Mouse (Mus musculus) spleen, postnatal 14 days (tissue): ENCODE data around the gene Nphp4.

Experiments used
- DNase-seq, 2 experiments: peaks; one replicate each; pipeline ENCODE4 v3.0.0; 2021 to 2022; ENCODE audit warnings: low spot score in 2 of 2

Gene Nphp4

DNA sequence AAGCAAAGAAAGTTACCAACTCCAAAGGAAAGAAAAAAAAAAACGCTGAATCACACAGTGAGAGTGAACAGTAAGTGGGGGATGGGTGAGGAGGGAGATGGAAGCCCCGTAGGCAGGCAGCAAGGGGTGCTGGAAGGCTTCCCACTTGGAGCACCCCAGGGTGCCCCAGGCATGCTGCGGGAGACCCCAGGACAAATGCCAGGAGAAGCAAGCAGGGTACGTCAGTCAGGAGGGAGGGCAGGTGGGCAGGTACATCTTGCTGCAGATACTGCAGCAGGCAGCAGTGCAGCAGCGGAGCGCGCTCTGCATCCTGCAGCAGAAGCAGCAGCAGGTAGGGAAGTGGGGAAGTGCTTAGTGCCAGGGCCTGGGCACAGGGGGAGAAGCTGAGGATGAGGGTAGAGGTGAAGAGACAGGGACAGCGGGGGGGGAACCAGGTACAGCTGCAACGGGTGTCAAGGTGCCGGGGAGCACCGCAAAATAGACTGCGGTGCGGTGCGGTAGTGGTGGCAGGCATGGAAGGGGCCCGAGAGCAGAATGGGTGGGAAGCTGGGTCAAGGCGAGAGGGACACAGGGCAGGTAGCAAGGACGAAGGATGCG is at the start of gene Nphp4:
TSS of gene Nphp4 (plus strand) at position 280 of the 597 bp plus-strand sequence.
- DNase-seq = no peak

DNA sequence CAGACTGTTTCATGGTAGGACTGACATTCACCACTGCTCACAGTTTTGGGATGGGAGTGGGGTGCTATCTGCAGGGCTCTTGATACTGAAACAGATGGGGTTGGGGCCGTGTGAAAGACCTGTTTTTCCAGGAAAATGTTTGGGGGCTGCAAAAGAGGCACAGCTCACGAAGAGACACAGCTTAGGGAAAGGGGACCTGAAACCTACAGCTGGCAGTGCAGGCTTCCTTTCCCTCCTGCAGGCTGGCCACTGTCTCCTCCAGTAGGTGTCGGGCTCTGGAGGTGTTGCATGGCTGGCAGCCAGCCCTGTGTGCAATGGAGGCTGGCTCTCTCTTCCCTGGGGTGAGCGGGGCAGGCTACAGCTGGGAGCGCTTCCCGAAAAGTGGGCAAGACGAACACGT is 48.2 kb upstream of the Nphp4 start:
- no peak for DNase-seq

DNA sequence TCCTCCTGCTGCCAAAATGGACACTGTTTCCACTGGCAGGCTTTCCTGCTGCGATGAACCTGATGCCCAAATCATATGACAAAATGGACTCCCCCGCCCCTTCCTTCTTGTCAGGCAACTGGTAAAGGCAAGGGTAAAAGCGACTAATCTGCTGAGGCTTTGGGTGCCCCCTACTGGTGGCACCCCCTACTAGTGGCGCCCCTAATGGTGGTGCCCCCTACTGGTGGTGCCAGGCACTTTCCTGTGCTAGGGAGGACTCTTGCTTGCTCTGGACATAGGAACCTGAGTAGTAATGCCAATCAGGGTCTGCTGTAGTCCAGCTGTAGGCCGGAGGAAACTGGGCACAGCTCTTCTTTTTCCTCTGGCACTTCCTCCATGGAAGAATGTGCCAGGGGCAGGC is 44.2 kb upstream of the Nphp4 start:
- DNase-seq = no peak

DNA sequence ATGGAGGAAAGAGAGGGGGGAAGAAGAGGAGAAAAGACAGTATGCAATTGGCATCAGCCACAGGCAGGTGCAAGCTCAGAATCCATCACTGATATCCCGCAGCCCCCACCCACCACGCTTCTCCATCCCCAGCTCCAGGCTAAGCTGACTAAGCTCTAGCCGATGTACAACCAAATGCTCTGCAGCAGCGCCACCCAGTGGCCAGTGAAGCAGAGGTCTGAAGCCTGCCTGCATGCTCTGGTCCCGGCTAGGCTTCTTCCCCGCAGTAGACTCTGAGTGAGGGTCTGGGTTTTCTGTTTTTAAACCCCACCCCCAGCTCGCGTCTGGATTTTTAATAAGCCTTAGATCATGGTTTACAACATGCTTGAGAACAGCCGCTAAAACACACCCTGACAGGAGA is 41.7 kb upstream of the Nphp4 start:
- DNase-seq = peak; percentile 44 to 67

DNA sequence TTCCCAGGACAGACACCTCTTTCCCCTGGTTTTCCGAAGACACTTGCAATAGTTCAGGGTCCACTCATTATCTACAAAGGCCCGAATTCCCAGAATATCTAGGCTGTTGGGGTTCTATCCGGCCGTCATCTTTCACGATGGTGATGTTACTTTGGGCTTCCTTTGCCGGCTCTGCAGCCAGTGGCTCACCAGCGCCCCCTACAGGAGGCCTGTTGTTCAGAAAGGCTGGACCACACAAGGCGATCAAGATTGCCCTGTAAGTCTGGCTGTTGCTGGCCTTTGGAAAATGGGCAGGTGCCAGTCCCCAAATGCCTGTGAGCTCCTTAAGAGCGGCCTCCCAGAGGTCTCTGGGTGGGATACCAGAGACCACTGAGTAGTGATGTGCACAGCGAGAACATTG is 41.3 kb upstream of the Nphp4 start:
- DNase-seq = peak in 1 of 2 experiments; percentile 54

DNA sequence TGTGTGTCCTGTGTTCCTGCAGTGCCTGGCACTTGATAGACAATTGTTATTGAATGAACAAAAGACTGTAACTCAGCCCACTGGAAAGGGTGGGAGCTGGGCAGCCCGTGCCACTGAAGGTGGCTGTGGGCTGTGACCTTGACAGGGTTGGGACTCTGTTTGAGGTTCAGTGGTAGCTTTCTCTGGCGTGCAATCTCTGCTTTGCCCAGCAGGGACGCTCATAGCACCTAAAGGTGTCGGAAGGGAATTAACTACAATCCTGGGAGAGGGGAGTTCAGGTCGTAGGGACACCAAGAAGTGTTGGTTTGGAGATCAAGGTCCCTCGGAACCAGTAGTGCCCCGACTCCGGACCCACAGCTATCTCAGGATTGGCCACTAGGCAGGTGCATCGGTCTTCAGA is 35.6 kb upstream of the Nphp4 start:
- DNase-seq = no peak

DNA sequence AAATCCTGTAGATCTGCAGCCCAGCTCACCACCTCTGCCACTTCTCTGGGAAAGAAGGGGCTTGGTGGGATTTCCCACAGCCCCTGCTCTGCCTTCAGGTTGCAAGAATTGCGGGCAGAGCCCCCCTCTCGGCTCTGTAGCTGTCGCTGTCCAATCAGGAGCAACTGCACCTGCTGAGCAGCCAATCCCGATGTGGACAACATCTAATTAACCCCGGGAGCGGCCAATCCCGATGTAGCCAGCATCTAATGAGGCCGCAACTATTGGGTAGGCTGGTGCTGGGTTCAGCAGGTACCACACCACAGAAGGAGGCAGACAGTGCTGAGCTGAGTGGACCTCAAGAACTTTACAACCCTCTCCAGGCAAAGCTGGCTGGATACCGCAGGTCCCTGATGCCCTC is 35.0 kb upstream of the Nphp4 start:
- no peak for DNase-seq

DNA sequence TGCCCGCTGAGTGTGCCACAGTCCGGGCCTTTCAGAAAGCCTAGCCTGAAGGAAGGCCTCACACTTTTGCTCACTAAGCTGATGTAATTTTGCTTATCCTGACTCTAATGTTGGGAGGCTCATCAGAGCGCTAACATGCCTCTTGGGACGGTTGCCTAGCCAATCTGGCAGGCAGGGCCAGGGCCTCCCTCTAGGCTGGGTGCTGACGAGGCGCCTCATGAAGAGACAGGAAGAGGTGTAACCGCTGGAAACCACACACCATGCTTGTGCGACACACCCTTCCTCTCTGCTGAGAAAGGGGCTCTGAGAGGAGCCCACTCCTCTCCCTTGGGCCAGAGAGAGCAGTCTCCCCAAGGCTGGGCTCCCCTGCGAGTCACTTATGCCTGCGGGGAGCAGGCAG is 30.3 kb upstream of the Nphp4 start:
- DNase-seq = peak; percentile 26 to 38

DNA sequence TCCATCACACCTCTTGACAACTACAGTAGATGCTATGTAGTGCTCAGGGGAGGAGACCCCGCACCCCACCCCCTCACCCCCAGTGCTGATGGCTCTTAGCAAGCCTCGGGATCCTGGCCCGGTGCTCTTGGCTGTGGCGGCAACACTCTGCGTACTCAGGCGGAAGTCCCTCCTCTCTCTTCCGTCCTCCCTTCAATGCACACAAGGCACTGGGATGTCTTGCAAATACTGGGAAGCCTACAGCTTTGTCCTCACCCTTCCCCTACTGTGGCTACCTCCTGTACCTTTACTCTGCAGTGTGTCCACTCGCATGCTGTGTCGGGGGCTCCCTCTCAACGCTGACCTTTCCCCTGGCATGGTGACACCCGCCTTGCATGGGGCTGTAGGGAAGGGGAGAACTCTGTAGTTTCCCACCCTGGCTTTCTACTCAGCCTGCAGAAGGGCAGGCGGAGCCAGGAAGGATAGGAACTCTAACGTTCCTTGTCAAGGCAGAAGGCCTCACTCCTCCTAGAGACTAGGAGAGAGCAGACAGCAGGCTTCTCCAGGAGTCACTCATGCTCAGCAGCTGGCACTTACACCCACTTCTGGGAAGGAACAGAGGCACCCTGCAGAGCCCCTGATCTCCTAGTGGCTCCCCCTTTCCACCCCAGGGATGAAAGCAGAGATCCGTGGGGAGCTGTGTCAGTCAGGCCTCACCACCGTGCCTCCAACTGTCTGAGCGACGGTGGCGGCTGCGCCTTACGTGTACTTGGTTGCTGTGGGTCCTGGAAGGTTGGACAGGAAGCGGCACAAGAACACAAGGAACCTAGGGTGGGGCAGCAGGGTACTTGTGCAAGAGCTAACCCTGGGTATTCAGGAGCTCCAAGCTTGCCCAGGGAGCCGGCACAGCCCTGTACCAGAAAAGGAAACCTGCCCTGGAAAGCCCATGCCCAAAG is 28.5 kb upstream of the Nphp4 start:
- no peak for DNase-seq

DNA sequence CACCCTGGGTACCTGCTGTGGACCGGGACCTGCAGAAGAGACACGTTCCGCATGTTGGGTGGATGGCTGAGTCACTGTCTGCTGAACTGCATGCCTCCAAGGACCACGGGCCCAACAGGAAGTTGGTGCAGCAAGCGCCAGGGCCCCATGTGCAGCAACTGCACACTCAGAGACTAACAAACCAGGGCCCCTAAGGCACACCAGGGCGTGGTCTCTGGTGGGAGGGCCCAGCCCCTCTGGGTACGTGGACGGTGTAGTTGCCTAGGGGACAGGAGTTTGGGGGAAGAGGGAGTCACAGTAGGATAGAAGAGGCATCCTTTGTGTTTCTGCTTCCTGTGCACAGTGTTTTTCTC is 27.9 kb upstream of the Nphp4 start:
- DNase-seq = peak; percentile 42 to 54

DNA sequence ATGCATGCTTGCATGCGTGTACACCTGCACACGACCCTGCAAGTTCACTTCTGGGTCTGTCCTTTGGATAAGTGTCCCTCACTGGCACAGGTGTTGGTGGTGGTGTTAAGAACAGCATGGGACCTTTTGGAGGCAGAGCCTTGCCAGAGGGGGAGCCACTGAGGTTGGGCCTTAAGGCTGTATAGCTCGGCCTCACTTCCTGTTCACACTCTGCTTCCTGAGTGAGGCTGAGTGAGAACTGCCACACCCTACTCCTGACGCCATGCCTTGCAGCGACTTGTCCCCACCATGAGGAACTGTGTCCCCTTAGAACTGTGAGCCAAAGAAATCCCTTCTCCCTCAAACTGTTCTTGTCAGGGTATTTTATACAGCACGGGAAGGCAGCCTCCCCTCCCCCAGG is 25.1 kb upstream of the Nphp4 start:
- DNase-seq = no peak

DNA sequence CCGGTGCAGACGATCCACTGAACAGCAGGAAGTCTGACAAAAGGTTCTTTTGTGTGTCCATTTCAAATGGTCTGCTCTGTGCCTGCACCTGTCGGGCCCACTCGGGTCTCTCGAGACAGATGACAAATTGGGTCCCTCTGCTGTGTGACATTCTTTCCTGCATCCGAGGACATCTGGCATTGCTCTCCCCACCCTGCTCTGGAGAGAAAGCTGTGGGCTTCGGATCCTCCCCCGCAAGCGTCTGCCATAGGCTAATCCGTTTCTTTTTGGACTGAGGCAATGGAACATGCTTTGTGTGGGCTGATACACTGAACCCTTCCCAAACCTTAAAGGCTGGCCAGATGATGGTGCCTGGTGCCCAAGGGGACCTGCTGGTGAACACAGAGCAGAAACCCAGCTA is 23.4 kb upstream of the Nphp4 start:
- no peak for DNase-seq

DNA sequence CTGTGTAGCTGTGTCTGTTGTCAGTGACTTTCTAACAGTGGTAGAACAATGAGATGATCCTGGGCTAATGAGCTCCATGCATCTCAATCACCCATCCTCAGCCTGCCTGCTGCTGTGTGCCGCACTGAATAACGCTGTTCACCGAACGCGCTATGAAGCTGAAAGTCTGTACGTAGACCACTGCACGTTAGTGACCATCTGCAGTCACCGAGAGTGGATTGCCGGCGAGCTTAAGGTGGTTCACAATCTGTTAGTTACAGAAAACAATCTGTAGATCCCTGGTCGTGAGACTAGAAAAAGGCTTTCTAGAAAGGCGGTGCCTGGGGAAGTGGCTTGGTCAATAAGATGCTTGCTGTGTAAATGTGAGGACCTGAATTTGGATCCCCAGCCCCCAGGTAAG is 22.4 kb upstream of the Nphp4 start:
- DNase-seq = no peak

DNA sequence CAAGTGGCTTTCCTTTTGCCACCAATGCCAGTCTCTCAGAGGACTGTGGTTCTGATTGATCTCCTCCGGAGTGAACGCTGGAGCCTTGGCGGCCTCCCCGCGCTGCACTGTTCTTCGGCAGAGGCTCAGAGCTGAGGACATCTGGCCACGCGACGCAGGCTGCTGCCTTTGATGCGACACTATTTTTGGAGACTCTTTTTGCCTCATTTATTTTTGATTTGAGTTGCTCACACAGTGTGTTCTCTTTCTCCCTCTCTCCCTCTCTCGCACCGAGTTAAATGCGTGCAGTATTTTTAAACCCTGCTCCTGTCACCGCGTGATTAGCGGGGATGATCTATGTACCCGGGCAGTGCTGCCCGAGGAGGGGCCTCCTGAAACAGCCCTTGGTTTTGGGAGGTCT is 19.9 kb upstream of the Nphp4 start:
- no peak for DNase-seq

DNA sequence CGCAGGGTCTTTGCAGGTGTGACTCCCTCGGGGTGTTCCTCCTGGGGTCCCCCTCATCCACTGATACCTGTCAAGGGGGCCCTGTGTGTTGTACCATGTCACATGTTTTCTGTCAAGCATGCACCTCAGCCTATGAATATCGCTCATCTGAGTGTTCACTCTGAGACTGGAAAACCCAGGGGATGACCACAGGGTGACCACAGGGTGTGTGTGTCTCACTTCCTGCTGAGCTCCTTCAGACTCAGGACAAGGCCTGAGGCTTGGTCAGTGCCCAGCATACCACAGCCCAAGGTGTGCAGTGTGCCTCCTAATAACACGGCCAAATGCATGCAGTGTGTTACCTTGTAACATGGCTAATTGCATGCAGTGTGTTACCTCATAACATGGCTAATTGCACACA is 18.8 kb upstream of the Nphp4 start:
- DNase-seq = no peak

DNA sequence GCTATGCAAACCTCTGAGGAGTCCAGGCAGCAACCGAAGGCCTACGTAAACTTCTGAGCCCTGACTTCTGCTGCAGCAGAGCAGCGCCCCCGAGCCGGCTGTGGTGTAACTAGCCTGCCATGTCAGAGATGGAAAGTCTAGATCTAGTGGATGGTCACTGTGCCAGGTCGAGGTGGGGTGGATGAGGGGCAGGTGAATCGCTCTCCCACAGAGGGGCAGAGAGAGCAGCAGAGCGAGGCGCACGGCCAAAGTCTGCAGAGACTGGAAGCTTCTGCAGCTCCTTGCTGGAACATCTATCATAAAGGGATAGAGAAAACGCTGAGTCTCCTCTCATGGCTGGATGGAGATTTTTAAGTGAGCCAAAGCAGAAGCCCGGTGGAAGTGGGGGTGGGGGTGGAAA is 14.0 kb upstream of the Nphp4 start:
- no peak for DNase-seq

DNA sequence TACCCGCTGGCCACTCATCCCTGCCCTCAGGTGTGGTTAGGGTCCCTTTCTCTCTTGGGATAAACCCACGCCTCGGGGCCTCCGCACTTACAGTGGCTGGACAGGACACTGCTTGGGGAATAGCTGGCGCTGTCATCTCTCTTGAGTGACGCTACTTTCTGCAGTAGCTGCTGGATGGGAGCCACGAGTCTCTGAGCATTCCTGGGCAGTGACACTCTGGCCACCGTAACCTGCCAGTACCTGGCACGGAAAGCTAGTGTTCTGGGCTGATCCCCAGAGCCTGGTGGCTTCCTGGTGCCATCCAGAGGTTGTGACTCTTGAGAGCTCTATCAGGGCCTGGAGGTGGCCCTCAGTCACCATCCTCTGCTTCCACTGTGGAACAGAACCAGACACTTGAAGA is 13.4 kb upstream of the Nphp4 start:
- no peak for DNase-seq

DNA sequence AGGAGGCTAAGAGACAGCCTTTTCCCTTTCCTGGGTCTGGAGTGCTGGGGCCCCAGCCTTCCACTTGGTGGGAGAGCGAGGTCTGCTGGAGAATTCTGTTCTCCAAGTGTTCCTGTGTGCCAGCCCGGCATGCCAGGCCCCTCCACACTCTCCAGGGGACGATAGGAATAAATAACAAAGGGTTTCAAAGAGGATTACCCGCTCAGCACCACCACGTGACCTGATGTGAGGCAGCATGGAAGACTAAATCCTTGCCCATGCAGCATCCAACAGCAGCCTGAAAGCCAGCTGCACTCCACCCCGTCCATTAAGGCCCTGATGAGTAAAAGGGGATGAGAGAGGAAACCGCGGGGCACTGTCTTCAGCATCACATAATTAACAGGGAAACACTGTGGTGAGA is 11.4 kb upstream of the Nphp4 start:
- DNase-seq = no peak

DNA sequence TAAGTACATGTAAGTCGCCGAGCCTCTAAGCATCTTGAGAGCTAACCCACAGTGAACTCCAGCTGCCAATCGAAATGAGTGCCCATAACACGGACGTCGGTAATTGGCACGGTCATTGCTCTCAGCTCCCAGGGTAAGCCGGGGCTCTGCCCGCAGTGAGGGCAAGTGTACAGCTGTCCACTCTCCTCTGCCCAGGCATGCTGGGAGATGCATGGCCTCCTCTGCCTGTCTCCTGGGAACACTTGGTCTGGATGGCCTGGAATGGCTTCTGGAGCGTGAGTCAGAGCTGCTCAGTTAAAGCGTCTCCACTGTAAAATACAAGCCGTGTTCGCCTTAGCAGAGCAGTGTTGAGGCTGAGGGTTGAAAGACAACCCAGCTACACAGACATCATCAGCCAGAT is 9.9 kb upstream of the Nphp4 start:
- no peak for DNase-seq

DNA sequence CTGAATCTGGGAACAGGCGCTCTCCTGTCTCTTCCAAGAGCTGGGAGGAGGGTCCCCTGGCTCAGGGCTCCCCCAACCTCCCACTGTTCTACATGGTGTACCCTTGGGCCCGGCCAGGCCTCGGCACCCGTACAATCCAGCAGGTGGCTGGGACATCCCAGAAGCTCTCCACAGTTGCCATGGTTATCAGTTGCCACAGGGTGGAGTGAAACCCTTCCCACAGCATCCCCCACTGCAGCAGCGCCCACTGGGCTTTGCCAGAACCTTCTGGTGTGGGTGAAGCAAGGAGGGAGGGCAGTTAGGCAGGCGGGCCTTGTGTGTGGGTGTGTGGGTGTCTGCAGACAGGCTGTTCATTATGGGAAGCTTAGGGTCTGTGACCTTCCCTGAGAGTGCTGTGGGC is 8.6 kb upstream of the Nphp4 start:
- no peak for DNase-seq

DNA sequence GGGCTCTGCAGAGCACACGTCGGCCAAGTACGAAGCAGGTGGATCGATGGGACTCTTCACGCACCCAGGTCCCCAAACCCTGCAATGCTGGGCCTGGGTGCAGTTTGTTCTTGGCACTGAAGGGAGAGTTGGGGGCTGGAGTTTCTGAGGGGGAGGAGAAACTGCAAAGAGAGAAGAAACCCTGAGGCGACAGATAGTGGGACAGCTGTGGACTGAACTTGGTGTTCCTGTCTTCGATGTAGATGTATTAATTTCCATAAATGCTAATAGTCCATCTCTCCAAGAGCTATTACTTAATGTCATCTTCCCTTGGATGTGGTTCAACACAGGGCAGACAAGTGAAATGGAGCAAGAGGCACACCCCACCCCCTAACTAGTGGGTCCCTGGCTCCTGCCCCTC is 565 bp upstream of the Nphp4 start:
- DNase-seq = no peak

DNA sequence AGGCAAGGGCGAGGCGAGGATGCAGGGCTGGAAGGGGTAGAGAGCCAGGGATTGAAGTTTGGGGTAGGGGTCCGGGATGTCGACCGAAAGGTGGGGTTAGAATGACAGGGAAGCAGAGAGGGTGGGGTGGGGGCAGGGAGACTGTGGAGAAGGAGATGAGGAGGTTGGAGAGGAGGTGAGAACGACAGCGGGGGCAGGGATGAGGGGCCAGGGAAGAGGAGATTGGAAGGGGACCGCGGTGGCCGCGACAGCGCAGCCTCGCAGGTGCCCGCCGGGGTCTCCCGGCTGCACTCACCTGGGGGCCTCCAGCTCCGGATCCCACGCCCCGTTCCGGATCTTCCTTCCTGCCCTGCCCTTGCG is 580 bp downstream of the Nphp4 start:
- DNase-seq = no peak

DNA sequence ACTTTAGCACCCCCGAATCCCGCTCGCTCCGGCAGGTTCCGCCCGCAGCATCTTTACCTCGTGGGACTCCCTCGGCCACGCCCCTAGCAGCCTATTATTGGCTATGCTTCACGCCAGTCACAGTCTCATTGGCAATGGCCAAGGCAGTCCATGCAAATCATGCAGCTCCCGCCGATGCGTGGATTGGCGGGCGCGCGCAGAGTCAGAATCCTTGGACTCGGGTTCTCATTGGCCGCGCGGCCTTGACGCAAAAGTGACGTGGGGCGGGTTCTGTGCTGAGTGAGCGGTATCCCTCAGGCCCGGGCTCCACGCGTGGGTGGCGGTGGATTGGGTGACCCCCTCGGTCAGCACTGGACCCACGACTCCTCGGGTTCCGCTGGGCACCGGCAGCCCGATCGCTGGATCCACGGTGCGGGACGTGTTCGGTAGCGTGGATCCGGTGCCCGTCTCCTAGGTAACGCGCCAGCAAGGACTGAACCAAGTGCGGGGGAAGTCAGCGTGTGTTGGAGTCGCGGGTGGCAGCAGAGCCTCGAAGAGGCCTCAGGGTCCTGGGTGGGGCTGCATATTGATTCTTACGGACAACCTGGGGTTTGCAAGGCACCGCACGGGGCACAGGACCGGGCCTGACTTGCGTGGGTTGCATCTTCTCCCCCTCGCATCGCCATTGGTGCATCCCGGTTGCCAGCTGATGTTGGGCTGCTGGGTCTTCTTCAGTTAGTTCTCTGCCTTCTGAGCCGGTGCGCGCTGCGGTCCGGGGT is 1.1 kb downstream of the Nphp4 start, which contains the start of gene Kcnab2:
TSS of gene Kcnab2 (minus strand) at position 406 of the 758 bp plus-strand sequence.
- peak; percentile 91 to 94 for DNase-seq
